Mouse (Mus musculus) kidney, adult 18-20 months (tissue): ENCODE results near the gene Spns3.
A peak's percentile ranks its signal among the peaks of the same experiment; 100 is the strongest.

ENCODE experiments used
- DNase-seq: peaks from one replicate; pipeline ENCODE4 v3.0.0; 2021

Spns3 gene

DNA sequence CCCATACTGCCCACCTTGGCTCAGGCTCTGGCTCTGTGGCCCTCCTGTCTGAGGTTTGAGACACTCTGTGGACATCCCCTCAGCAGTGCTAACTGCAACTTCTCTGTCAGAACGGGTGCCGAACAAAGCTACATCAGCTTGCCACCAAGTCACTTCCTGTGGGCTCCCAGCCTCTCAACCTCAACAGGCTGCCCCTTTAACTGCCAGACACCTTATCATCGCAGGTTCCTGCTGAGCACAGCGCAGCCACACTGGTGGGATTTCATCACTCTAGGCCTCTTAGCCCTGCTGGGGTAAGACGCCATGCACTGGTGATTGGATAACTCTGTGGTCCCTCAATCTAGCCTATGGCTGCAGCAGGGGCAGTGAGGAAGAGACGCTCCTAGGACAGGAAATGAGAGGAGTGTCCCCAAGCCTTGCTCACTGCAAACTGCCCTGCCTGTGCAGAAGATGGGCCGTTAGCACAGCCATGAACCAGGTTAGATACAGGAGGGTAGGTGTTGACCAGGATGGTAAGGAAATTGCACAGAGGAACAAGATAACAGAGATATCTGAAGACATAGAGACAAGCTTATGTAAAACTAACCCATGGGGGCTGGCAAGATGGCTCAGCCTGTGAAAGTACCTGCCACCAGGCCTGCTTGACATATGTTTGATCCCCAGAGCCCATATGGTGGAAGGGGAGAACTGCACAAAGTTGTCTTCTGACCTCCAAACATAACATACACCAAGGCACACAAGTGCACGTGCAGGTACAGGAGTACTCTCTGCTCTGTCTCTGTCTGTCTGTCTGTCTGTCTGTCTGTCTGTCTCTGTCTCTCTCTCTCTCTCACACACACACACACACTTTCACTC lies at the start of gene Spns3:
Gene Spns3 (minus strand): TSS at position 373 of the 855 bp plus-strand sequence.
- no peak for DNase-seq

DNA sequence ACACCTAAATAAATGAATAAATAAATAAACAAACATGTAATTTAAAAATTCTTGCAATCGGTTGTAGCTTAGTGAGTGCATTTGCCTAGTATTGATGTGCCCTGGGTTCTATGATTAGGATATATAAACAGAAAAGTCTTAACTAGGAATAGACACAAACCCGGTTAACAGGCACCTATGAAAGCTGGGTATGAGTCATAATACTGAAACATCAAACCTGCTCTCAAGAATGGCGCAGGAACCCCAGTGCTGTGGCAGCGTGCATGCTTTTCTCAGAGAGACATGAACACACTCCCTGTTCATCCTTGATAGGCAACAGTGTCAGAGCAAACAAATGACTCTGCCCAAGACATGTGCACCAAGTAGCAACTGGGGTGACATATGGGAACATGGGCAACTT lies 47.5 kb upstream of the Spns3 start:
- no peak for DNase-seq

DNA sequence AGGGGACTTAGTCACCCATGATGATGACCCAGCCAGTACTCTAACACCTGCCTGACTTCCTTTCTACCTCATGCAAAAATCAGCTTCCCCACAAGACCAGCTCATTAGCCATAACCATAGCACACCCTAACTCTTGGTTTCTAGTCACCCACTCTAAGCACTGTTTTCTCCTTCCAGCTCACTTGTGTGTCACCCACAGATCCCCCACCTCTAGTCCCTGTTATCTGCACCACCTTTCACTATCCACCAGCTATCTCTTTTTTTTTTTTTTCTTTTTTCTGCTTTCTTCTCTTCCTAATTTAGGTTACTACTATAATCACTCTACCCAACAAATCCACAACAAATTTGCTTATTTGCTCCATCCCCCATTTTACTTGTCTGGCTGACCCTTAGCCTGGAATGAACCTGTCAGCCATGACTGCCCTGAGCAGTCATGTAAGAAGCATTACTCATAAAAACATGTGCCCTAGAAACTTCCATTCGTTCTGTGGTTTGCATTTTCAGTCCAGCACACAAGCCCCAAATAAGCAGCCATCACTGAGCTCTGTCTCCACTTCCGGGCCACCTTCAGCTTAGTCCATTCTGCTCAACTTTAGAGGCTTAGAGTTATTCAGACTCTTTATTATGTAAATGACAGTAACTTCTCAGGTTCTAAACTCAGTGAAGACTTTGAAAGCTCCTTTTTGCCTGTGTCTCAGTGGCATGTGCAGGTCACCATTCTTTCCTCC lies 44.9 kb upstream of the Spns3 start:
- no peak for DNase-seq

DNA sequence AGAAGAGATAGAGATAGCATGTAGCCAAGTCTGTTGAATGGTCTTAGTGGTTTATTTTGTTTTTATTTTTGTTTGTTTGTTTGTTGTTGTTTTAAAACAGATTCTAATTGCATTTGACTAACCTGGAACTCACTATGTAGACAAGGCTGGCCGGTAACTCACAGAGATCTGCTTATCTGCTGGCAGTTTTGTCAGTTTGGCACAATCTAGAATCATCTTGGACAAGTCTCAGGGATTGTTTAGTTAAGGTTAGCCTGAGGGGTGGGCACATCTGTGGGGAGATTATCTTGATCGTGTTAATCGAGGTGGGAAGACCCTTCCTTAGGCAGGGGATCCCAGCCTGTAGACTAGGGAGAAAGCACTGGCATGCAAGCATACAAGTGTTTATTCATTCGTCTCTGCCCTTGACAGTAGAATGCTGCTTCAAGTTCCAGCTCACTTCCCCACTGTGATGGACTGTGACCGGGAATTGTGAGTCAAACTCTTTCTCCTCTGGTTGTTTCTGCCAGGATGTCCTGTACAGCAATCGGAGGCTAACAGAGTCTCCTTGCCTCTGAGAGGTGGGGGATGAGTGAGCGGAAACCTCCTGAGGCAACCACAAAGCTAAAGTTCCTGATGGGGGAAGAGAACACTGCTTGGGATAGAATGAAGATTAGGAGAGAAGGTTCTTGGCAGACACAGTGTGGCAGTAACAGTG lies 37.4 kb upstream of the Spns3 start:
- DNase-seq, result no peak

DNA sequence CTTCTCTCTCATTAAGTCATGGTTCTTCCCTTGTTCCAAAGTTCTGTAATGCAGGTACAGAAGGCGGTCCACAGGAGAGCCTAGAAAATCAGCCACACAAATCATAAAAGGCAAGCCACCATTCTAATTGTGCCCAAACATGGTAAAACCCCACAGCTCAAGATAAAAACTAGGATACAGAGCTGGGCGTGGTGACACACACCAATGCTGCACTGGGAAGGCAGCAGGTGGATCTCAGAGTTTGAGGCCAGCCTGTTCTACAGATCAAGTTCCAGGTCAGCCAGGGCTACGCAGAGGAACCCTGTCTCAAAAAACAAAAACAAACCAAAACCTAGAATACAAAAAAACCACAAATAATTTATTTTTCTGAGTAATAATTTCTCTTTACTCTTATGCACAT lies 36.3 kb upstream of the Spns3 start:
- no peak for DNase-seq

DNA sequence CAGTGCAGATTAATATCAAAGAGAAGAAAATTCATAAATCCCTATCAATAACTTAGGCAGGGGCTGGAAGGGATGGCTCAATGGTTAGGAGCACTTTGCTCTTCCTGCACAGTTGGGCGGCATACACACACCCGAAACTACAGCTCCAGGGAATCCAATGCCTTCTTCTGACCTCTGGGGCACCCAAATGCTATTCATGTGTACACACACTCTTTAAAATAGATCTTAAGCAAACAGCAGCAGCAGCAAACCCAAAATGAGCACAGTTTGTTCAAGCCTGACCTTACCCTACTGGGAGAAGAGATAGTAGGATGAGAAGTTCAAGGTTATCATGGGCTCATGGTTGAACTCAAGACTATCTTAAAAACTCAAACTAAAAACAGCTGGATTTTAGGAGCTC lies 32.8 kb upstream of the Spns3 start:
- DNase-seq, result no peak

DNA sequence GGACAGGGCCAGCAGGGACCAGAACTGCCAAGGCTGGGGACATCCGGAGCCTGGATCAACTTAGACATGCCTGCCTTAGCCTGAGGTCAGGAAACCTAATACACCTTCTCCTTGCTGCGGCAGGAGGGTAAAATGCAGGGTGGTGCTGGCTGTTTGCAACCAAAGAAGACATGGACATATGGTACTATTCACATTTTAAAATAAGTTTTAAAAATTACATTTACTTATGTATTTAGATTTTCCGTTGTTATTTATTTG lies 32.1 kb upstream of the Spns3 start:
- no peak for DNase-seq

DNA sequence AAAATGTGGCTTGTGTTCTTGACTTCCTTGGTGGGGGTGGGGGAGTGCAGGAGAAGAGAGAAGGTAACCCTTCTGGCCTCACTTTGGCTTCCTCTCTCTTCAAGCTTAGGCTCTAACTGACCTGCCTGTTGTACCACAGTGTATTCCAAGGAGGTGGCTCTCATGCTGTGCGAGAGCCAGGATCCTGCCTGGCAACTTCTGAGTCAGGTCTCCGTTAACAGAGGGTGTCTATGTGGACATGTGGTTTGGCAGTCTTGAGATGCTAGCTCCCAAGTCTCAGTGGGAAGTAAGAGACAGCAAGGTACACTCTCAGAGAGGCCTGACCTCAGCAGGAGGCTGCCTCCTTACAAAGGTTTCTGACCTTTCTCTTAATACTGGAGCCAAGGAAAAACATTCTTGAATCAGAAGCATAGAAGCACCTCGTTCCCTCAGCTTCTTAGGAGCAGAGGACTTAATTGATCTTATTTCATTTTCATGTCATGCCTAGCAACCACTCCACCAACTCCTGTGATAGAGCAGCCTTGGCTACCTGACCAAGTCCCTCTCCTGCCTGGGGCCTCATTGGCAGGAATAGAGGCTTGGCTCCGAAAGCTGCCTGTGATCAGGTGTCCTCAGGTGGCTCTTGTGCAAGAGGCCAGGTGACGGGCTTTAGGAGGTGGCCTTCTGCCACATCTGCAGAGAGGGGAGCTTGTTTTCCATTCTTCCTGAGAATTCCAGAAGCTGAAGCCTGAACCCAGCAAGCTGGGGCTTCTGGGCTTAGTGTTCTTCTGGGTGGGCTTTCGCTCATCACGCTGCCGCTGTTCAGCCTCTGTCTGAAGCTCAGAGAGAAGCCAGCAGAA lies 31.5 kb upstream of the Spns3 start:
- no peak for DNase-seq

DNA sequence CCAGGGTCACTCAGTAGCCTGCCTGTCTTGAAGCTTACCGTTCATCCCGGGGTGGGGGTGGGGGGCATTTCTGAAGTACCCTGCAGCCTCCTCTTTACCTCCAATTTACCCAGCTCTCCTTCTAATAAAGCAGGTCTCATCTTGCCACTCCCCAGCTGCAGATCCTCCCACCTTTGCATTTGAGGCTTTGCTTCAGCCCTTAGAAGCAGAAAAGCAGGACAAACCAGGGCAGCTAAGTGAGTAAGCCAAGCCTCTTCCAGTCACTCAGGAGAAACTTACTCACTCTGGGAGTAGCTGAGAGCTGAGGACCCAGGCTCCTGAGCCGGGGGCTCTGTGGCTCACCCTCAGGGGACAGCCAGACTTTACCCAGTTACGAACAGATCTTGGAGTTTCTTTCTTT lies 28.2 kb upstream of the Spns3 start:
- no peak for DNase-seq

DNA sequence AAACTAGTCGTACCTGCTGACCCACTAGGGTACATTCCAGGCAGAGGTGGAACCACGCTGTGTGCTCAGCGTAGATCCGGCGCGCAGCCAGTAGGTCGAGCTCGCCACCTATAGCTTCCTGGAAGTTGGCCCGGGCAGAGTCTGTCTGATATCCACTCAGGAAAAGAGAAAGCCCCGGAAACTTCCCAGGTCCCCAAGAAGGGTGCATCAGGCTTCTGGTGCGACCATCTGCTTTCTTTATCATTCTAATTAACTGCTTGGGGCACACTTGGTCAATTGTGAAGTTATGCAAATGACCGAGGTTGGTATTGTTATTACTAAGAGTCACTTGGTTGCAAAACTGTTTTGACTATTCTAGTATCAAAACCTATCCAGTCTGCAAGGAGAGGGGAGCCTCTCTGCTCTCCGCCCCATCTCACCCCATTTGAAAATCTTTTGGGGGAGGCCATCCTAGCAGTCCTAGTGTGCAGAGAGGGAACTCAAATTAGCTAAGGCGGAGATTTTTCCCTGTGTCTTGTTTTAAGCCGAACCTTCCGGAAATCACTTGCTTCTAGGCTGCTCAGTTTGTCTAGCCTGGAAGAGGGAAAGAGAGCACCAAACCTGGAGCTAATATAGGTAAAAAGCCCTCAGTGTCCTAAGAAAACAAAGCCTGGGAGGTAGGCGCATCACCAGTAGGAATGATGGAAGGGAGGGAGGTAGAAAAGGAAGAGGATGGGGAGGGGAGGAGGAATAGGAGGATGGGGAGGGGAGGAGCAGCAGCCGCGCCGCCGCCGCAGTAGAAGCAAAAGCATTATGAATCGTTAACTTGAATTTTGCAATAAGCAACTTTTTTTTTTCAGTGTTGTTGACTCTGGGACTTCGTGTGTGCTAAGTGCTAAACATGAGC lies 26.4 kb upstream of the Spns3 start:
- DNase-seq, result no peak

DNA sequence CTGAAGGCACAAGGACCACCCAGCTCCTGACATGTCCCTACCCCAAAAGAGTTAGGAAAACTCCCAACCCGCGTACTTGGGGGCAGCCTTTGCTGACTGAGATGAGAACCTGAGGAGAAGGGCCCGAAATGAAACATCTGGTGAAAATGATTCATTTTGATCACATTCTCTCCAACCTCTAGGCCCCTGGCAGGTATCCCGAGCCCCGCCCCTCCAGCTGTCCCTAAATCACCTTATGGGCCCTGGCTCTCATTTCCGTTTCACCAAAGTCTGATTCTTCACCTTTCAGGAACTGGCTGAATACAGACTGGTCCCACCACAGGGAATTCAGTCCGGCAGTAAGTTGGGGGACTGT lies 25.8 kb upstream of the Spns3 start:
- no peak for DNase-seq

DNA sequence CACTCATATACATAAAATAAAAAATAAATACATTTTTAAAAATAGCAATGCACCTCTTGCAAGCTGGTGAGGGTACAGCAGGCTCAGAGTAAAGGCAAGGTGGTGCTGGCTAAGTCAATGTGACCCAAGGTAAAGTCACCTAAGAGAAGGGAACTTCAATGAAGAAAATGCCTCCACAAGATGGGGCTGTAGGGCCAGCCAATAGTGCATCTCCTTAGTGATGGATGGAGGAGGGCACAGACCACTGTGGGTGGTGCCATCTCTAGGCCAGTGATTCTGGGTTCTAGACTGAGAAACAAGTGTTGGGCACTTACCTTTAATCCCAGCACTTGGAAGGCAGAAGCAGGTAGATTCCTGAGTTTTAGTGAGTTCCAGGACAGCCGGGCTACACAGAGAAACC lies 23.5 kb upstream of the Spns3 start:
- DNase-seq, result peak; percentile 41

DNA sequence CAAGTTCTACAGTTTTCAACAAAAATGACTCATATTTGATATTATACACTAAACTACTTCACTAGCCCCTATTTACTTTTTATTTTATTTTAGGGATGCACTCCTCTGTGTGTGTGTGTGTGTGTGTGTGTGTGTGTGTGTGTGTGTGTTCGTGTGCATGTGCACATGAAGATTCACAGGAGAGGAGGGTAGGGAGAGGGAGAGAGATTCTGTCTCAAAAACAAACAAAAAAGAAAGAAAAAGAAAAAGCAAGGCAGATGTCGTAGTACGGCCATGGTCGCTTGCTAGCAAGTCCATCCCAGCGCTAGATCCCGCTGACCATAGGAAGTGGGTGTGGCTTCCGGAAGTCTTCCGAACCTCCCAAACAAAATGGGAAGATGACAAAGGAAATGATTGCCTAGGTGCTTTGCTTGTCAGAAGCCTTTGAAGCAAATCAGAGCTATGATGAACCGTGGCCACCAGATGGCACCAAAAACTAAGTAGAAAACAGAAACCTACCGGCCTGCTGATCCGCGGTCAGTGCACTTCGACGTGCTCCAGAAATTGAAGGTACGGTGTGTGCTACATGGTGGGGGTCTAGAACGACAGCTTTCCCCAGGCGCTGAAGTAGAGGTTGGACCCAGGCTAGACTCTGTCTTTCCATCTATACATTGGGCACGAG lies 20.1 kb upstream of the Spns3 start:
- peak; percentile 82 for DNase-seq

DNA sequence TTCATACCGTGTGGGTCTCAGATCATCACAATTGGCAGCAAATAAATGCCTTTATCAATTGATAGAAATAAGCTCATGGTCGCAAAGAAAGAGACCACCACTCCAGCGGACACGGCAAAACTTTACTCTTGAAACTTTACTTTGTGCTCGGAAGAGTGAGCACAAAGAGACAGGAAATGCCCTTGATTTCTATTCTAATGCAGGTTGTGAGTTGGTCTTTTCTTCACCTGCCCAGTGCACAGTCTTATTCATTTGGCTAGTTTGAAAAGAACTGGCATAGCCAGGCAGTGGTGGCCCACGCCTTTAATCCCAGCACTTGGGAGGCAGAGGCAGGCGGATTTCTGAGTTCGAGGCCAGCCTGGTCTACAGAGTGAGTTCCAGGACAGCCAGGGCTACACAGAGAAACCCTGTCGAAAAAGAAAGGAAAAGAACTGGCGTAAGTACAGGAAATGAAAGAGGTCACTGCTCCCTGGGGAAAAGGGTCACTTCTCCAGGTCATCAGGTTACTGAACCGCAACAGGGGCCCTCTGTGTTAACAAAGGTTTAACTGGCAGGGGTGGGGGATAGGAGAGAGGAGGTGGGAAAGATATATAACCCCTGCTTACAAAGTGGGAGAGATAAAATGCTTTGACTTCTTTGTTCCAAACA lies 19.5 kb upstream of the Spns3 start:
- no peak for DNase-seq

DNA sequence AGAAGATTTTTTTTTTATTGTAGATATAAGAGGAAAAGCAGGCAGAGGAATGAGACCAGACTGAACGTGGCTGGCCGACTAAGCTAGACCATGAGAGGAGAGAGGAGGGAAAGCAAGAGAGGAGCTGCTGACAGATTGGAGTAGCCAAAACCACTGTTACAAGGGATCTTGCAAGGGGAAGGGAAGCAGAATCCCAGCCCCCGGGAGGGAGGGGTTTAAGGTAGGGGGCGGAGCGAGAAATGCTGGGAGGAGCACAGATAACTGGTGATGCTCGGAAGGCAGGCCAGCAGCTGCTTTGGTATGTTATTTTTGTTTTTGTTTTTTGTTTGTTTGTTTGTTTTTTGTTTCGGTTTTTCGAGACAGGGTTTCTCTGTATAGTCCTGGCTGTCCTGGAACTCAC lies 18.7 kb upstream of the Spns3 start:
- no peak for DNase-seq

DNA sequence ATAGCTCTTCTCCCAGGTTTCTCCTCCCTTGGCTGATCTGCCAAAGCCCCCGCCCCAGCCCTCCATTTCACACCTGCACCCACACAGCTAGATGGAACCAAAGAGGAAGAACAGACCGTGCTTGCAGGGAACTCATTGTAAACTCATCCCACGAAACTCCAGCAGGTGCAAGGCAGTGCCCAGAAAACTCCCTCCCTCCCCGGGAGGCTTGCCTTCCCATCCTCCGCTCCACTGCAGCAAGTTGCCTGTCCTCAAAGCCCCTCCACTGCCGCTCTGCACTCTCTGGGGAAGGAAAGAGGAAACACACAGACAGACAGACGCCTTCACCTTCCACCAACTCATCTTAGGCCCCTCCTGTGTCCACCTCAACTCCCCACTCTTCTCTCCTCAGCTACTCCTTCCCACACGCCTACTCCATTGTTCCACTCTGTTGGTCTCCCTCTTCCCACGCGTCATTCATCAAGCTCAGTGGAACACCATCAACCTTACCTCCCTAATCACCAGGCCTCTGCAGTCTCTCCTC lies 16.6 kb upstream of the Spns3 start:
- no peak for DNase-seq

DNA sequence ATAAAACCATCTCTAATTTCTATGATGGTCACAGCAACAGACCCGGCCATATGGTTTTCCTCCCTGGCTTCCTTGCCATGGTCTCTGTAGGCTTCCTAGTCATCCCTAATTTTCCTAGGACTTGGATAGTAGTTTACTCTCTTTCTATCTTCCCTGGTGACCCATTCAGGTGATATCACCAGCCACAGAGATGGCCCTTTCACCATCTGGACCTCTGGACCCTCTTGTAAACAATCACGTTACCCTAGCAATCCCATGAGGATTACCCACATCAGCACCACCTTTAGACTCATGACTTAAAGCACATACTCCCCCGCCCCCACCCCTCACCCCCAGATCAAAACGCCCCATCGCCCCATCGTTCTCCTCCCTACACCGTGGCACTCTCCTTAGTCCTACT lies 16.0 kb upstream of the Spns3 start:
- no peak for DNase-seq

DNA sequence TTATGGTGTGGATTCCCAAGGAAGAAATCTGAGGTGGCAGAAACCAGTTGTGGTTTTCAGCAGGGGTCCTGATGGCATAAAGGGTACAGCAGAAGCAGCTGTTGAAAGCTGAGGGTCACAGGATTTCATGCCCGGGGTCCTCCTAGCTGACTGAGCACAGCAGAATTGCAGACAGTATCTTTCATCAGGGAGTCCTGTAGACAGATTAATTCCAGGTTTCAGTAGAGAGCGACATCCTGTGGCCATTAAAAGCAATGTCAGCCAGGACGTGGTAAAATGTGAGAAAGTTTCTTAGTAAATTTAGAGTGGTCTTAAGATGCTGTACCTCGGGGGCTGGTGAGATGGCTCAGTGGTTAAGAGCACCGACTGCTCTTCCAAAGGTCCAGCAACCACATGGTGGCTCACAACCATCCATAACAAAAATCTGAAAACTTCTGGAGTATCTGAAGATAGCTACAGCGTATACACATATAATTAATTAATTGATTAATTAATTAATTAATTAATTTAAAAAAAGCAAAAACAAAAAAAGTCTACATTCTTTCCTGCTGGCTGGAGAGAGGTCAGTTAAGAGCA lies 14.0 kb upstream of the Spns3 start:
- DNase-seq, result peak; percentile 39

DNA sequence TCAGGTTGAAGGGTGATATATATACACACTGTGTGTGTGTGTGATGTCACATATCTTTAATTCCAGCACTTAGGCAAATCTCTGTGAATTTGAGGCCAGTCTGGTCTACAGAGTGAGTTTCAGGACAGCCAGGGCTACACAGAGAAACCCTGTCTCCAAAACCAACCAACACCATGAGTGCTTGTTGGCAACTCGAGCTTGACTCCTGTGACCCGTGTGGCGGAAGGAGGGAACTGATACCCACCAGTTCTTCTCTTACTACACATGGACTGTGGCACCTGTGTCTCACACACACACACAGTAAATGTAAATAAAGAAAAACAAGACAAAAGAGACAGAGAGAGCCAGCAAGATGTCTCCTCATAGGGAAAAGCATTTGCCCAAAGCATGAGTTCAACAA lies 10.4 kb upstream of the Spns3 start:
- no peak for DNase-seq

DNA sequence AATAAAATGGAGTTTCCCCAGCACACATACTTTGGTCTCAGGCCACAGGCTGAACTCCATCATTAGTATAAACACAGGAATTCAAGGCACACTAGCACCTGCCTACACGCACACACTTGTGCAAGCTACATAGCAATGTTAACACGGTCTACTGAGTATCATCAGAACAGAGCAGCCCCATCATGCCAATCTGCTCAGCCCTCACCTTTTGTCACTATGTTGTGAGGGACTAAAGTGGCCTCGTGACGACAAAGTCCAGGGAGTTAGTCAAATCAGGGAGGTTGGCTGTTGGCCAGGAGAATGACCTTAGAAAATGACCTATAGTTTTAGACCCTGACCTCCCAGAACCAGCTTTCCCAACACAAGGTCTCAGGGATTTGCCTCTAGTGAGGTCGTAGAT lies 7.8 kb upstream of the Spns3 start:
- DNase-seq, result no peak

DNA sequence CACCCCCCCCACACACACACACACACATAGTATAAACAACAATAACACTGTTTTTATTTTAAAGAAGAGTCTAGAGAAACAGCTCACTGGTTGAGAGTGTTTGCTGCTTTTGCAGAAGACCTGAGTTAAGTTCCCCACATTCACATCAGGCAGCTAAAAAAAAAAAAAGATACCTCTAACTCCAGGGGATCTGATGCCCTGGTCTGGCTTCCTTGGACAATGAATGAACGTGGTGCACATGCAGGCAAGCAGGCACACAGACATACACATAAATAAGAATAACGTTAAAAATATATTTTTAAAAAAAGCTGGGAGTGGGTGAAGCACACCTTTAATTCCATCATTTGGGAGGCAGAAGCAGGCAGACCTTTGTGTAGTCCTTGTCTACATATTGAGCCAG lies 6.6 kb upstream of the Spns3 start:
- no peak for DNase-seq
